Mouse (Mus musculus): ENCODE results near the gene Ctdspl.

The Ctdspl gene

GRCm38 (mm10) chr9:118977425-118977824 is 51.2 kb downstream of the Ctdspl start:
- no peak for ATAC-seq (ENCODE audit: insufficient number of reproducible peaks, low FRiP score, low TSS enrichment)

- no peak; the same call in 1 of the 2 replicates for ATAC-seq (ENCODE audit: insufficient number of reproducible peaks, low FRiP score, low TSS enrichment)
Observed at GRCm38 (mm10) chr9:118980411-118980823, 54.2 kb downstream of the Ctdspl start.

- ATAC-seq (ENCODE audit: insufficient number of reproducible peaks, low FRiP score, low TSS enrichment) = no peak
Observed at GRCm38 (mm10) chr9:118984650-118985432, 58.6 kb downstream of the Ctdspl start.

GRCm38 (mm10) chr9:118986286-118986685 is 60.0 kb downstream of the Ctdspl start:
- no peak for ATAC-seq (ENCODE audit: insufficient number of reproducible peaks, low FRiP score, low TSS enrichment)

- no peak for ATAC-seq (ENCODE audit: insufficient number of reproducible peaks, low FRiP score, low TSS enrichment)
Observed at GRCm38 (mm10) chr9:118988787-118989580, 62.7 kb downstream of the Ctdspl start.

- ATAC-seq (ENCODE audit: insufficient number of reproducible peaks, low FRiP score, low TSS enrichment) = no peak
Observed at GRCm38 (mm10) chr9:118990490-118990889, 64.2 kb downstream of the Ctdspl start.

GRCm38 (mm10) chr9:118991750-118992585 is 65.7 kb downstream of the Ctdspl start:
- no peak for ATAC-seq (ENCODE audit: insufficient number of reproducible peaks, low FRiP score, low TSS enrichment)

- no peak for ATAC-seq (ENCODE audit: insufficient number of reproducible peaks, low FRiP score, low TSS enrichment)
Observed at GRCm38 (mm10) chr9:118992586-118992955, 66.3 kb downstream of the Ctdspl start.

- ATAC-seq (ENCODE audit: insufficient number of reproducible peaks, low FRiP score, low TSS enrichment) = no peak
Observed at GRCm38 (mm10) chr9:118994524-118995227, 68.4 kb downstream of the Ctdspl start.

- no peak for ATAC-seq (ENCODE audit: insufficient number of reproducible peaks, low FRiP score, low TSS enrichment)
Observed at GRCm38 (mm10) chr9:118995539-118995938, 69.3 kb downstream of the Ctdspl start.

GRCm38 (mm10) chr9:118997241-118997640 is 71.0 kb downstream of the Ctdspl start:
- no peak for ATAC-seq (ENCODE audit: insufficient number of reproducible peaks, low FRiP score, low TSS enrichment)

GRCm38 (mm10) chr9:119000196-119000595 is 73.9 kb downstream of the Ctdspl start:
- ATAC-seq (ENCODE audit: insufficient number of reproducible peaks, low FRiP score, low TSS enrichment) = no peak

GRCm38 (mm10) chr9:119002267-119002666 is 76.0 kb downstream of the Ctdspl start:
- ATAC-seq (ENCODE audit: insufficient number of reproducible peaks, low FRiP score, low TSS enrichment) = no peak

GRCm38 (mm10) chr9:119003990-119004702 is 77.9 kb downstream of the Ctdspl start:
- no peak for ATAC-seq (ENCODE audit: insufficient number of reproducible peaks, low FRiP score, low TSS enrichment)

GRCm38 (mm10) chr9:119004703-119005076 is 78.4 kb downstream of the Ctdspl start:
- ATAC-seq (ENCODE audit: insufficient number of reproducible peaks, low FRiP score, low TSS enrichment) = no peak

GRCm38 (mm10) chr9:119005303-119006029 is 79.2 kb downstream of the Ctdspl start:
- ATAC-seq (ENCODE audit: insufficient number of reproducible peaks, low FRiP score, low TSS enrichment) = no peak

GRCm38 (mm10) chr9:119007266-119007665 is 81.0 kb downstream of the Ctdspl start:
- no peak for ATAC-seq (ENCODE audit: insufficient number of reproducible peaks, low FRiP score, low TSS enrichment)

- no peak for ATAC-seq (ENCODE audit: insufficient number of reproducible peaks, low FRiP score, low TSS enrichment)
Observed at GRCm38 (mm10) chr9:119008871-119009270, 82.6 kb downstream of the Ctdspl start.
